Mouse (Mus musculus) midbrain, embryonic 16.5 days (tissue): ENCODE data around the gene Pilrb1. TPM values are rescaled to one million over a fixed set of nuclear protein-coding genes. Genes with fewer than 3 reads are reported as not detected.
"Not testable (repeated sequence)": the region's sequence is repeated elsewhere in the genome, so short reads cannot be mapped to it uniquely, and the experiment has no call there.

Source experiments
- ATAC-seq: fragments of 200-750 bp; cut with Nextera tagmentation; 2 replicates; pipeline ENCODE4 v1.8.0; 2017; ENCODE audit warnings: moderate TSS enrichment
- H3K27ac ChIP-seq: fragments of 300-500 bp; sonication (generic); 2 replicates; pipeline ENCODE4 v1.5.1; 2014; ENCODE audit warnings: mild to moderate bottlenecking, low read length, mixed read lengths
- H3K27me3 ChIP-seq: fragments of 300-500 bp; sonication (generic); 2 replicates; pipeline ENCODE4 v1.6.1; 2014; ENCODE audit warnings: low read depth, low read length, mixed read lengths; ENCODE audit not compliant: control insufficient read depth, insufficient read depth
- H3K36me3 ChIP-seq: fragments of 300-500 bp; sonication (generic); 2 replicates; pipeline ENCODE4 v1.6.1; 2014; ENCODE audit warnings: mild to moderate bottlenecking, low read length, moderate library complexity, mixed read lengths; ENCODE audit not compliant: control insufficient read depth, insufficient read depth
- H3K4me1 ChIP-seq: fragments of 300-500 bp; sonication (generic); 2 replicates; pipeline ENCODE4 v1.6.1; 2014; ENCODE audit warnings: mild to moderate bottlenecking, low read length, mixed read lengths; ENCODE audit not compliant: control insufficient read depth, insufficient read depth
- H3K4me2 ChIP-seq: fragments of 300-500 bp; sonication (generic); 2 replicates; pipeline ENCODE4 v1.6.1; 2014; ENCODE audit warnings: mild to moderate bottlenecking, low read length, mixed read lengths
- H3K4me3 ChIP-seq: fragments of 300-500 bp; sonication (generic); 2 replicates; pipeline ENCODE4 v1.5.1; 2014; ENCODE audit warnings: low read depth, mild to moderate bottlenecking, low read length, moderate library complexity, mixed read lengths
- H3K9ac ChIP-seq: fragments of 300-500 bp; sonication (generic); 2 replicates; pipeline ENCODE4 v1.6.1; 2014; ENCODE audit warnings: low read depth, low read length, mixed read lengths
- H3K9me3 ChIP-seq: fragments of 300-500 bp; sonication (generic); replicated peaks from 2 replicates; pipeline ENCODE4 v1.6.1; 2014; ENCODE audit warnings: mild to moderate bottlenecking, low read length, mixed read lengths; ENCODE audit not compliant: control insufficient read depth, poor library complexity, severe bottlenecking
- WGBS: fragments of 180-500 bp; shearing (Covaris S2); extraction: QIAGEN DNeasy Blood & Tissue Kit; methylation state at CpG from one replicate; pipeline ENCODE4 v1.1.7; 2014; 5-methylcytosine and 5-hydroxymethylcytosine counted together
- polyA plus RNA-seq: library from polyadenylated mRNA; unstranded; fragments of >200 nt; fragmentation: Nextera tagmentation; extraction: Ambion mirVana; gene quantifications from 2 replicates; pipeline ENCODE4 v1.2.1, GENCODE M21; 2015

Gene Pilrb1
- polyA plus RNA-seq, 1 experiment from 2014 or later, result not detected

DNA sequence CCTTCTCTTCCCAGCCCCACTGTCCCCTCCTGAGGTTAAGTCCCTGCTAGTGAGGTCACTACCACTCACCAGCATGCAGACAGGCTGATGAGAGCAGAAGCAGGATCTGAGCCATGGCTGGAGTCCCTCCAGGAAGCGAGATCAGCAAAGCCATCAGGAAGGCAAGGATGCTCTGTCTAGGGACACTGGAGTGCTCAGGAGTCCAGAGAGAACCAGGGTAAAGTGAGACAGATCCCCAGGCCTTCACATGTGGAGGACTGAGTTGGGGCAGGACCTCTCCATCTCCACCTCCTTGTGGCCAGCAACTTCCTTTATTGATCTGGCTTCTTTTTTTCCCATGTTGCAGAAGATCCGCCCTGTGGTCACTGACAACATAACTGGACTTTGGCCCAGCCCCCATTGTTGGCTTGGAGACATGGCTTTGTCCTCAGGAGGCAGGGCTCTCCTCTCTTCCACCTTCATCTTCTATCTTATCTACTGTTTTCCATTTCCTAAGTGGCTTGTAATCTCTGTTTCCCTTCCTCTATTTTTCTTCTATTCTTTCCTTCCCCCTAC, 21.9 kb downstream of the Pilrb1 start, which contains the start of gene Pilra:
TSS of gene Pilra (minus strand) at position 316 of the 555 bp plus-strand sequence.
- not testable (repeated sequence) for H3K9ac ChIP-seq, H3K36me3 ChIP-seq
- 54% methylated on average over 2 of the region's 2 CpGs for WGBS

DNA sequence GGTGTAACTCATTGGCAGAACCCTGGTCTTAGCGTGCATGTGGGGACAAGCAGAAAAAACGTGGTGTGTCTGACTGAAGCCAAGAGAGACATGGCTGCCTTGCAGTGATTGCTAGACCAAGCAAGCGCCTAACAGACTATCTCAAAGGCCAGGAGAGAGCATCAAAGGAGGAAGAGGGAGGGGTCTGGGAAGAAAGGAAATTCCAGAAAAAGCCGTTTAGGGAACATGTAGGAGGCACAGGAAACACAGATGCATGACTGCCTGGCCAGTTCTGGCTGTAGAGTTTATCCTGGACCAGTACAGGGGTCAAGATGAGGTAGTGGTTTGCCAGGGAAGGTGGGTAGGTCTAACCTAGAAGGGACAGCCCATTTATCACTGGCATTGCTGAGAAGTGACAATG, 24.4 kb downstream of the Pilrb1 start:
- H3K36me3 ChIP-seq, result no peaks in the 10 kb centered on the region
- 62% methylated on average over 4 of the region's 4 CpGs for WGBS
- no peak overlapping the region for H3K27ac ChIP-seq
- ATAC-seq, result no peak
- H3K4me3 ChIP-seq, result no peak overlapping the region
- H3K4me1 ChIP-seq, result no peaks in the 10 kb centered on the region
- H3K4me2 ChIP-seq, result no peak overlapping the region
- H3K27me3 ChIP-seq, result no peaks in the 10 kb centered on the region
- no peak overlapping the region for H3K9ac ChIP-seq
- H3K9me3 ChIP-seq, result no peaks in the 10 kb centered on the region

More for the DNA sequence above, 21.9 kb downstream of the Pilrb1 start, which contains the start of gene Pilra:
- not testable (repeated sequence) for H3K9me3 ChIP-seq, ATAC-seq, H3K27me3 ChIP-seq, H3K4me2 ChIP-seq, H3K4me3 ChIP-seq, H3K4me1 ChIP-seq, H3K27ac ChIP-seq

DNA sequence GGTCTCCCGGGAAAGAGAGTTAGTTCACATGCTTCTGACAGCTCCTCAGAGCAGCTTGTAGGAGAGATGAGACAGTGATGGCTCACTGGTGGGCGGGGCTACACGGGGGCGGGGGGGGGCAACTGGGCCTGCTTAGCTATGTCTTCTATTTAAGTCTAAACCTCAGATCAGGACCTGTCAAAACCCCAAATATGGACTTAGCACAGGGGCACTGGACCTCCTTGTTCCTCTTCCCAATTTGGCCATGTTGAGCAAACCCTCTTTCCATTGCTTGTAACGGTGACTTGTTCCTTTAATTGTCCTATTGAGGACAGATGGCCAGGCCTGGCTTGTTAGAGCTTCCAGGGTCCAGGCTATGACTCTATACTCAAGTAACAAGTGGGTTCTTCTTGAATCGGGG, 26.4 kb downstream of the Pilrb1 start:
- Histone ChIP-seq H3K27ac (no peak overlapping the region), H3K36me3 (no peaks in the 10 kb centered on the region), H3K9me3 (no peaks in the 10 kb centered on the region), H3K27me3 (no peaks in the 10 kb centered on the region), H3K4me2 (no peak overlapping the region), H3K9ac (no peak overlapping the region), H3K4me1 (no peaks in the 10 kb centered on the region), H3K4me3 (no peak overlapping the region)
- no peak for ATAC-seq
- 71% methylated on average over 6 of the region's 6 CpGs for WGBS

DNA sequence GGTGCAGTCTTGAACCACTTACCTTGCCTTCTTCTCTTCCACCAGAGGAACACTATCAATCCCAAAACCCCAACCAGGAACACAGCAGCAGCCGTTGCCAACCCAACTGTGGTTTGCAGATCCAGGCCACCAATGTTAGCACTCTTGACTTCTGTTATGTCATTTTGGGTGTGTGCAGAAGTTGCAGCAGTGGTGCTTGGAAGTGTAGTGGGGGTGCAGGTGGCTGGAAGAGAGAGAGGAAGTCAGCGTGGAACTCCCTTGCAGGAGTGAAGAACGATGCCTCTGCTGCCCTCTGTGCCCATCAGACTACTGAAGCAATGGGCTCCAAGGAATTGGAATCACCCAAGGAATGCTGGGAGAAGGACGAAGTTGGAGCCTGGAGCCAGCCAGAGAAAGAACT, 26.8 kb downstream of the Pilrb1 start:
- Histone ChIP-seq H3K9ac (no peak overlapping the region), H3K27me3 (no peaks in the 10 kb centered on the region), H3K4me3 (no peak overlapping the region), H3K27ac (no peak overlapping the region), H3K9me3 (no peaks in the 10 kb centered on the region), H3K36me3 (no peaks in the 10 kb centered on the region), H3K4me2 (no peak overlapping the region), H3K4me1 (no peaks in the 10 kb centered on the region)
- no peak for ATAC-seq
- WGBS, result 90% methylated on average over 4 of the region's 4 CpGs

DNA sequence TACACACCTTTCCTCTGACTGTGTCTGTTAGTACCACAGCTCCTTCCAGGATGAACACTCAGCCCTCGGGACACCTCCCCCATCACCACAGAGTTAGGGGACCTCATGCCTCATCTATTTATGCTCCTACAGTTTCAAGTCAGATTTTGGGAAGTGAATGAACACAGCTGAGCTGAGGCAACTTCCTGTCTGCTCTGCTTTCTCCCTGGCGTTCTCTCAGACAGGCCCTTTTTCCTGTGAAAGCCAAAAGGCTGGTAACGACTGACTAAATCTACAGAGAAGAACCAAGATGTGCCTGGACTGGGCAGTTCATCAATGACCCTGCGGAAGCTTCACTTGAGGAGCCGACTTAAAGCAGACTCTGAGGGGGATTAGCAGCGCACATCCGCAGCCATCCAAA, 27.7 kb downstream of the Pilrb1 start:
- ATAC-seq, result no peak
- H3K4me1 ChIP-seq, result no peaks in the 10 kb centered on the region
- no peak overlapping the region for H3K4me2 ChIP-seq
- no peaks in the 10 kb centered on the region for H3K9me3 ChIP-seq
- no peak overlapping the region for H3K4me3 ChIP-seq
- no peaks in the 10 kb centered on the region for H3K36me3 ChIP-seq
- H3K9ac ChIP-seq, result no peak overlapping the region
- no peak overlapping the region for H3K27ac ChIP-seq
- H3K27me3 ChIP-seq, result no peaks in the 10 kb centered on the region
- 83% methylated on average over 7 of the region's 7 CpGs for WGBS

DNA sequence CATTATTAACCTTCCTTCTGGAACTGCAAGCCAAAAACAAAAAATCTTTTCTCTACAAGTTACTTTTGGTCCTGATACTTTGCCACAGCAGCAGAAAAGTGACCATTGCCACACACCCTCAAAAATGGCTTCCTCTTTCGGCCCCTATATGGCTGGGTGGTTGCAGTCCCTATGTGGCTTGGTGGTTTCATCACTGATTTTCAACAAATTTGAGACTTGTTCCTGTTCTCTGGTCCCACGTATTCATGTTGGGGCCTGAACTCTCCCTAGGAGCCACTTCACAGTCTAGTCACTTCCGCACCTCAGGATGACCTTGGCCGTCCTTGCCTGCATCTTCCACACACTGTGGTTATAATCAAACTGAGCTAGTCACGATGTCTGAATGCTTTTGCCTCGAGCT, 29.2 kb downstream of the Pilrb1 start:
- H3K36me3 ChIP-seq, result no peaks in the 10 kb centered on the region
- no peaks in the 10 kb centered on the region for H3K9me3 ChIP-seq
- WGBS, result 89% methylated on average over 6 of the region's 6 CpGs
- ATAC-seq, result no peak
- H3K27me3 ChIP-seq, result no peaks in the 10 kb centered on the region
- H3K9ac ChIP-seq, result no peak overlapping the region
- H3K4me3 ChIP-seq, result no peak overlapping the region
- no peak overlapping the region for H3K27ac ChIP-seq
- no peak overlapping the region for H3K4me2 ChIP-seq
- no peaks in the 10 kb centered on the region for H3K4me1 ChIP-seq

DNA sequence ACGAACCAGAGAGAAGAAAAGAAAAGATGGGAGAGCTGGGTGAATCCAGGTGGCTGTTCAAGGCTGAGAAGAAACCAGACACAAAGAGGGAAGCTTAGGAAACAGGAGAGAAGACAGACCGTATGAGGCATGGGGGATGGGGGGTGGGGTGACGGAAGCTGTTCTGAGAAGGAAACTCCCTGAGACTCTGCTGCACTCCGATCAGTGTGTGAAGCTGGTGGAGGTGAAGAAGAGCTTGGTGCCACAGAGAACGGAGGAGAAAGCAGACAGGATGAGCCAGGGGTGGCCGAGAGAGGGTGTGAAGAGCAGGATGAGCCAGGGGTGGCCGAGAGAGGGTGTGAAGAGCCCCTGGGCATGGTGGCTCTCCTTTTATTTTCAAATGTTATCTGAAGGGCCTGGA, 31.5 kb downstream of the Pilrb1 start:
- Histone ChIP-seq H3K27ac (no peak overlapping the region), H3K4me1 (no peaks in the 10 kb centered on the region), H3K9ac (no peak overlapping the region), H3K4me2 (no peak overlapping the region), H3K27me3 (no peaks in the 10 kb centered on the region), H3K9me3 (no peaks in the 10 kb centered on the region), H3K4me3 (no peak overlapping the region), H3K36me3 (no peaks in the 10 kb centered on the region)
- no peak for ATAC-seq
- WGBS, result 71% methylated on average over 7 of the region's 7 CpGs

DNA sequence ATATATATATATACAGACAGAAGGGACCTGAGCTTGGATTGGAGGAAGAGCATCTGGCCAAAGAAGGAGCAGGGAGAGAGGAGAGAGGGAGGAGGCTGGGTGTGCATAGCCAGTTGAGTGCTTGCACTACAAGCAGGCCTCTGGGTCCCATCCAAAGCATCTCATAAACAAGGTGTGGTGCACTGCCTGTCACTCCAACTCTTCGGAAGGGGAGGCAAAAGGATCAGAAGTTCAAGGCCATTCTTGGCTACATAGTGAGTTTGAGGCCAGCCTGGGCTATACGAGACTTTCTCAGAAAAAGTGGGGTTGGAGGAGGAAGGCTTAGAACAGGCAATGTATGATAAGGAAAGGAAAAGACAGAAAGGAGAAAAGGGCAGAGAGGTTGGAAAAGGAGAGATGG, 31.9 kb downstream of the Pilrb1 start:
- no peaks in the 10 kb centered on the region for H3K36me3 ChIP-seq
- H3K9ac ChIP-seq, result no peak overlapping the region
- no peak for ATAC-seq
- no peak overlapping the region for H3K4me2 ChIP-seq
- no peaks in the 10 kb centered on the region for H3K9me3 ChIP-seq
- no peak overlapping the region for H3K27ac ChIP-seq
- 84% methylated on average over 2 of the region's 2 CpGs for WGBS
- H3K27me3 ChIP-seq, result no peaks in the 10 kb centered on the region
- no peaks in the 10 kb centered on the region for H3K4me1 ChIP-seq
- no peak overlapping the region for H3K4me3 ChIP-seq

DNA sequence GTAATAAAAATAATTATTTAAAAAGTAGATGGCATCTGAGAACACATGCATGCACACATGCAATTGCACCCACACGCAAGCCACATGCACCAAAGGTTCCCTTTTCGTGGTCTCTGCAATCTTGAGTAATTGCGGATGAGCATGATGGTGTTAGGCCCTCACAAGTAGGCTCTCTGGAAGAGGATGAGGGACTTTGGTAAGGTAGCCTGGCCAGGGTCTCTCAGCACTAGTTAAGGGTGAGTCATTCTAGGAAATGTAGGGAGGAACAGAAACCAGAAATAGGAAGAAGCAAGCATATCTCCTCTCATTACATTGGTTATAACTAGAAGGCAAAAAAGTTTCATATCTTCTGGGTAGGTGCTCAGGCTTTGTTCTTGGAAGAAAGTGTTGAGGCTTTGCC, 32.9 kb downstream of the Pilrb1 start:
- Histone ChIP-seq H3K9ac (no peak overlapping the region), H3K4me2 (no peak overlapping the region), H3K27me3 (no peaks in the 10 kb centered on the region), H3K4me1 (no peaks in the 10 kb centered on the region), H3K4me3 (no peak overlapping the region), H3K36me3 (no peaks in the 10 kb centered on the region), H3K9me3 (no peaks in the 10 kb centered on the region), H3K27ac (no peak overlapping the region)
- 93% methylated on average over 3 of the region's 3 CpGs for WGBS
- no peak for ATAC-seq
